Comparison of ENCODE assay signal across 23 mouse cellular contexts in genomic region chr2:118905433-118906117, GRCm38 (mm10). TPM values are rescaled to one million over a fixed set of nuclear protein-coding genes. Genes with fewer than 3 reads are reported as not detected.
A peak's percentile ranks its signal among the peaks of the same experiment; 100 is the strongest.
DNase-seq lines count a peak whose midpoint lies in the region; ATAC-seq lines count a peak whose summit lies in the region.
"Had no signal": no experiment of that assay in that cellular context is flagged by ENCODE, and none has a peak within 500 bp of the region (broad histone marks: within the 10 kb centered on the region; RNA-seq: fewer than 3 reads in every experiment).

No protein-coding gene starts in this region.

- 90% methylated on average over 7 of the region's 7 CpGs for WGBS in midbrain, embryonic 11.5 days
- 90% methylated on average over 7 of the region's 7 CpGs for WGBS in midbrain, embryonic 10.5 days

- H3K4me3 ChIP-seq in midbrain, embryonic 11.5 days (ENCODE audit: low read depth, low read length), result no peak overlapping the region
- H3K4me3 ChIP-seq in midbrain, embryonic 10.5 days, result no peak overlapping the region
- H3K4me3 ChIP-seq: embryonic facial prominence, embryonic 15.5 days; forebrain, embryonic 10.5 days; heart, embryonic 15.5 days; layer of hippocampus, adult 2 months; megakaryocyte, embryonic 14.5 days; neural tube, embryonic 12.5 days had no signal

- peak; percentile 2 for DNase-seq in midbrain, embryonic 11.5 days (ENCODE audit: low spot score, missing footprints)
- no peak for DNase-seq in midbrain, embryonic 10.5 days (ENCODE audit: low spot score)
- peak; percentile 34 for DNase-seq in CD4-positive helper T cell, adult 2 months (ENCODE audit: low read depth, low spot score)
- peak; percentile 41 for DNase-seq in induced T-regulatory cell, adult 2 months (ENCODE audit: low read depth)
- peak; percentile 80 for DNase-seq in splenic B cell, adult 2 months (ENCODE audit: low read depth, low spot score)
- no peak for DNase-seq in left cerebral cortex, adult 8-10 months (ENCODE audit: low spot score in 2 of 2)
- DNase-seq: adrenal gland, postnatal 14 days; cerebellum, adult 18-20 months; cerebellum, postnatal 25 days; heart, postnatal 4 days; kidney, adult 2 months; kidney, postnatal 14 days; left cerebral cortex, postnatal 4 days; liver; thymus, postnatal 14 days had no signal

- no peaks in the 10 kb centered on the region for H3K9me3 ChIP-seq in midbrain, embryonic 11.5 days (ENCODE audit: control insufficient read depth, low read length)
- no peaks in the 10 kb centered on the region for H3K9me3 ChIP-seq in midbrain, embryonic 10.5 days (replicated peaks)
- H3K9me3 ChIP-seq: embryonic facial prominence, embryonic 15.5 days; forebrain, embryonic 10.5 days; heart, embryonic 15.5 days; megakaryocyte, embryonic 14.5 days; neural tube, embryonic 12.5 days had no signal

- no peak overlapping the region for H3K4me2 ChIP-seq in midbrain, embryonic 11.5 days
- H3K4me2 ChIP-seq: embryonic facial prominence, embryonic 15.5 days; heart, embryonic 15.5 days; neural tube, embryonic 12.5 days had no signal

- H3K27me3 ChIP-seq in midbrain, embryonic 11.5 days (ENCODE audit: control insufficient read depth, insufficient read depth, low read length), result no peaks in the 10 kb centered on the region; the same call in 1 of the 2 replicates
- H3K27me3 ChIP-seq in midbrain, embryonic 10.5 days (ENCODE audit: low read depth, poor library complexity, severe bottlenecking), result peaks cover 21% of the 10 kb centered on the region
- H3K27me3 ChIP-seq in splenic B cell, adult 2 months (ENCODE audit: control insufficient read depth, insufficient read depth, low read length, poor library complexity, severe bottlenecking), result no peaks in the 10 kb centered on the region
- H3K27me3 ChIP-seq: neural tube, embryonic 12.5 days had no signal

- peaks cover 12% of the 10 kb centered on the region for H3K4me1 ChIP-seq in midbrain, embryonic 11.5 days (ENCODE audit: control insufficient read depth, insufficient read depth, low read length)
- H3K4me1 ChIP-seq in midbrain, embryonic 10.5 days, result peaks cover 66% of the 10 kb centered on the region

- no peak overlapping the region for H3K27ac ChIP-seq in midbrain, embryonic 11.5 days (ENCODE audit: low read depth, low read length)
- no peak overlapping the region for H3K27ac ChIP-seq in midbrain, embryonic 10.5 days (replicated peaks)
- H3K27ac ChIP-seq: embryonic facial prominence, embryonic 15.5 days; forebrain, embryonic 10.5 days; heart, embryonic 15.5 days; layer of hippocampus, adult 2 months; neural tube, embryonic 12.5 days had no signal

- H3K9ac ChIP-seq in midbrain, embryonic 11.5 days (ENCODE audit: low read length), result no peak overlapping the region
- H3K9ac ChIP-seq: embryonic facial prominence, embryonic 15.5 days; heart, embryonic 15.5 days; neural tube, embryonic 12.5 days had no signal

- no peak for ATAC-seq in midbrain, embryonic 11.5 days (ENCODE audit: low FRiP score)
- no peak for ATAC-seq in erythroid progenitor cell, adult 5-6 weeks (replicated peaks; ENCODE audit: low FRiP score, poor library complexity, severe bottlenecking)
- ATAC-seq: lung, postnatal 0 days had no signal

- no peaks in the 10 kb centered on the region for H3K36me3 ChIP-seq in midbrain, embryonic 11.5 days (ENCODE audit: control insufficient read depth, insufficient read depth, low read length)
- no peaks in the 10 kb centered on the region for H3K36me3 ChIP-seq in midbrain, embryonic 10.5 days
- no peaks in the 10 kb centered on the region for H3K36me3 ChIP-seq in splenic B cell, adult 2 months (ENCODE audit: control insufficient read depth, insufficient read depth, low read length, poor library complexity, severe bottlenecking)
- H3K36me3 ChIP-seq: embryonic facial prominence, embryonic 15.5 days; forebrain, embryonic 10.5 days; heart, embryonic 15.5 days; neural tube, embryonic 12.5 days had no signal

RNA-seq across cellular contexts. Expression of gene Bahd1, which starts 5.4 kb away (rescaled TPM):
- 1.4 and 1.5 TPM in 2 replicates for polyA plus RNA-seq in midbrain, embryonic 11.5 days (2014; fragmentation: Nextera tagmentation; extraction: Ambion mirVana)
- polyA plus RNA-seq in midbrain, embryonic 10.5 days (2016; fragmentation: Nextera tagmentation; extraction: Ambion mirVana), result 3.8 and 3.9 TPM in 2 replicates
- total RNA-seq in erythroid progenitor cell, adult 5-6 weeks (2015; ENCODE audit: low replicate concordance), result 7.6 and 8.8 TPM in 2 replicates
- 14.5 and 15.1 TPM in 2 replicates for total RNA-seq in erythroid progenitor cell, adult 5-6 weeks (2017; ENCODE audit: low replicate concordance)
- total RNA-seq in left cerebral cortex, adult 8-10 months (2022), result 10 to 100 TPM; 41.8 to 49.3 (median 42.6) TPM

RNA-seq across cellular contexts. Expression of gene Chst14, which starts 20.7 kb away (rescaled TPM):
- polyA plus RNA-seq in midbrain, embryonic 11.5 days (2014; fragmentation: Nextera tagmentation; extraction: Ambion mirVana), result 17.3 and 19.2 TPM in 2 replicates
- 14.5 and 17.2 TPM in 2 replicates for polyA plus RNA-seq in midbrain, embryonic 10.5 days (2016; fragmentation: Nextera tagmentation; extraction: Ambion mirVana)
- not detected in 2 replicates for total RNA-seq in erythroid progenitor cell, adult 5-6 weeks (2015; ENCODE audit: low replicate concordance)
- 0.77 TPM in 1 of 2 replicates, not detected in the other for total RNA-seq in erythroid progenitor cell, adult 5-6 weeks (2017; ENCODE audit: low replicate concordance)
- total RNA-seq in left cerebral cortex, adult 8-10 months (2022), result 1 to 10 TPM; 2.6 to 4.1 (median 3.3) TPM

RNA-seq across cellular contexts. Expression of gene Ivd, which starts 43.8 kb away (rescaled TPM):
- polyA plus RNA-seq in midbrain, embryonic 11.5 days (2014; fragmentation: Nextera tagmentation; extraction: Ambion mirVana), result 40.5 and 44.4 TPM in 2 replicates
- 63.3 and 67.3 TPM in 2 replicates for polyA plus RNA-seq in midbrain, embryonic 10.5 days (2016; fragmentation: Nextera tagmentation; extraction: Ambion mirVana)
- total RNA-seq in erythroid progenitor cell, adult 5-6 weeks (2015; ENCODE audit: low replicate concordance), result 5.4 and 6.3 TPM in 2 replicates
- total RNA-seq in erythroid progenitor cell, adult 5-6 weeks (2017; ENCODE audit: low replicate concordance), result 1.9 and 7.3 TPM in 2 replicates
- total RNA-seq in left cerebral cortex, adult 8-10 months (2022), result 10 to 100 TPM; 72.7 to 88.6 (median 75.3) TPM

Comparison
In these comparisons a context has a peak if more than half of its experiments do, and no peak if none do; other contexts are left out.
1. DNase-seq: peak in midbrain, embryonic 11.5 days (single experiment), CD4-positive helper T cell, adult 2 months (single experiment), induced T-regulatory cell, adult 2 months (single experiment) and splenic B cell, adult 2 months (single experiment); none in midbrain, embryonic 10.5 days (single experiment) and left cerebral cortex, adult 8-10 months (0 of 2).
2. RNA of gene Ivd, which starts 43.8 kb away (total RNA-seq): 72.7 to 88.6 TPM in left cerebral cortex, adult 8-10 months; 1.9 to 7.3 TPM in erythroid progenitor cell, adult 5-6 weeks; every median in the first group is over 4 times any median in the second.